Mouse (Mus musculus) neural tube, embryonic 11.5 days (tissue): ENCODE data around the gene Dync1li2. TPM values are rescaled to one million over a fixed set of nuclear protein-coding genes. Genes with fewer than 3 reads are reported as not detected.

Experiments
- ATAC-seq: fragments of 200-750 bp; cut with Nextera tagmentation; 2 replicates; pipeline ENCODE4 v1.8.0; 2017; ENCODE audit warnings: moderate number of reproducible peaks, mild to moderate bottlenecking, moderate TSS enrichment, moderate library complexity; ENCODE audit not compliant: insufficient read depth, low FRiP score, low TSS enrichment
- DNase-seq: peaks from one replicate; pipeline ENCODE4 v3.0.0-alpha.2; 2015; ENCODE audit warnings: low spot score
- H3K27ac ChIP-seq: fragments of 300-500 bp; sonication (generic); 2 replicates; pipeline ENCODE4 v1.5.1; 2014; ENCODE audit warnings: low read depth, mild to moderate bottlenecking, low read length
- H3K27me3 ChIP-seq: fragments of 300-500 bp; sonication (generic); 2 replicates; pipeline ENCODE4 v1.6.1; 2014; ENCODE audit warnings: mild to moderate bottlenecking, low read length, mixed read lengths; ENCODE audit not compliant: control insufficient read depth, insufficient read depth
- H3K36me3 ChIP-seq: fragments of 300-500 bp; sonication (generic); 2 replicates; pipeline ENCODE4 v1.6.1; 2014; ENCODE audit warnings: mild to moderate bottlenecking, low read length, moderate library complexity, mixed read lengths; ENCODE audit not compliant: control insufficient read depth, insufficient read depth
- H3K4me1 ChIP-seq: fragments of 300-500 bp; sonication (generic); 2 replicates; pipeline ENCODE4 v1.6.1; 2014; ENCODE audit warnings: low read length, mixed read lengths; ENCODE audit not compliant: control insufficient read depth, insufficient read depth
- H3K4me2 ChIP-seq: fragments of 300-500 bp; sonication (generic); 2 replicates; pipeline ENCODE4 v1.6.1; 2014; ENCODE audit warnings: low read depth, mild to moderate bottlenecking, moderate library complexity
- H3K4me3 ChIP-seq: fragments of 300-500 bp; sonication (generic); 2 replicates; pipeline ENCODE4 v1.5.1; 2014; ENCODE audit warnings: low read depth, low read length
- H3K9ac ChIP-seq: fragments of 300-500 bp; sonication (generic); 2 replicates; pipeline ENCODE4 v1.6.1; 2014; ENCODE audit warnings: mild to moderate bottlenecking, low read length
- H3K9me3 ChIP-seq: fragments of 300-500 bp; sonication (generic); 2 replicates; pipeline ENCODE4 v1.6.1; 2016; ENCODE audit warnings: low read length; ENCODE audit not compliant: control insufficient read depth
- WGBS: fragments of 180-500 bp; shearing (Covaris S2); extraction: QIAGEN DNeasy Blood & Tissue Kit; methylation state at CpG from one replicate; pipeline ENCODE4 v1.1.7; 2014; 5-methylcytosine and 5-hydroxymethylcytosine counted together
- polyA plus RNA-seq: library from polyadenylated mRNA; unstranded; fragments of >200 nt; fragmentation: Nextera tagmentation; extraction: Ambion mirVana; gene quantifications from 2 replicates; pipeline ENCODE4 v1.2.1, GENCODE M21; 2014

The Dync1li2 gene
- polyA plus RNA-seq, 1 experiment from 2014 or later = 82.2 TPM

GRCm38 (mm10) chr8:104441613-104442012 lies 1.2 kb downstream of the Dync1li2 start:
- H3K4me1 ChIP-seq = peaks cover 9% of the 10 kb centered on the region
- peak overlapping the region; percentile 96 for H3K4me3 ChIP-seq
- no peaks in the 10 kb centered on the region for H3K9me3 ChIP-seq
- peaks cover 14% of the 10 kb centered on the region for H3K36me3 ChIP-seq
- 63% methylated on average over 7 of the region's 7 CpGs for WGBS
- H3K9ac ChIP-seq = peak overlapping the region; percentile 98
- H3K27ac ChIP-seq = no peak overlapping the region
- H3K4me2 ChIP-seq = peak overlapping the region; percentile 84
- no peak for ATAC-seq
- no peaks in the 10 kb centered on the region for H3K27me3 ChIP-seq
- no peak for DNase-seq

DNA sequence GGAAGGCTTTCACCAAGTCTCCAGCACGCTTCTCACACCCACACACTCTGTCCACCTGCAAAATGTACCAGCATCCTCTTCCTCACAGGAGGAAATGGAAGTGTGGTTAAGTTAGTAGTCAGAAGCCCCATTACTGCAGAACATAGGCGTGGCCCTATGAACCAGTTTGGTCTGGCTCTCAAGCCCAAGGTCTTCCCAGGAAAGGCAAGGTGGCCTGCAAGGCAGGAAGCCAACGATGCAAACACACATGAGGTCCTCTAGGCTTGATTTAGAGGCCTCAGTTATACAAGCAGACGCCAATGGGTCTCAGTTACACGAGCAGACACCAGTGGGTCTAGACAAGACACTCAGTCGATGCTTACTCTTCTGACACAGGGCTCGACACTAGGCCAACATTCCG lies 3.4 kb downstream of the Dync1li2 start:
- WGBS = 92% methylated on average over 8 of the region's 8 CpGs
- ATAC-seq = no peak
- Histone ChIP-seq H3K4me3 (no peak overlapping the region), H3K36me3 (peaks cover 20% of the 10 kb centered on the region), H3K4me2 (no peak overlapping the region), H3K4me1 (peaks cover 9% of the 10 kb centered on the region), H3K9ac (no peak overlapping the region), H3K9me3 (no peaks in the 10 kb centered on the region), H3K27me3 (no peaks in the 10 kb centered on the region), H3K27ac (no peak overlapping the region)
- no peak for DNase-seq

GRCm38 (mm10) chr8:104437494-104438135 lies 5.2 kb downstream of the Dync1li2 start:
- Histone ChIP-seq H3K9me3 (no peaks in the 10 kb centered on the region), H3K36me3 (peaks cover 25% of the 10 kb centered on the region), H3K4me3 (no peak overlapping the region), H3K4me1 (peaks cover 9% of the 10 kb centered on the region), H3K4me2 (no peak overlapping the region), H3K27ac (no peak overlapping the region), H3K27me3 (no peaks in the 10 kb centered on the region), H3K9ac (no peak overlapping the region)
- ATAC-seq (no peak), DNase-seq (no peak)
- WGBS = 92% methylated on average over 13 of the region's 13 CpGs

DNA sequence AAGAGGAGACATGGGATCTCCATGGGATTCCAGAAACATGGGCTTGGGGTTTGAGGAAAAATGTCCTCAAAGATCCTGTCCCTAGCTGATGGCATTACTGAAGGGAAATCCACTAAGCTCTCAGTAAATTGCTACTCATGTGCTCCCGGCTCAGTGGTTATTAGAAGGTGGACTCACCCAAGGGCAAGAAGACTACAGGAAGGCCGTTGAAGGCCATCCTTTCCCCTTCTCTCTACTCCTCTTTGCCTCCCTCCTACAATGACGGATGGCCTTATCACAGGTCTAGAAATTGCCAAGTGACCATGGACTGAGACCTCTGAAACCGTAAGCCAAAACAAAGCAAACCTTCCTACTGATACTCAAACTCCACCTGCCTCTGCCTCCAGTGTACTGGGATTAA lies 6.3 kb downstream of the Dync1li2 start:
- Histone ChIP-seq H3K27ac (no peak overlapping the region), H3K4me2 (no peak overlapping the region), H3K4me3 (no peak overlapping the region), H3K9ac (no peak overlapping the region), H3K36me3 (peaks cover 31% of the 10 kb centered on the region), H3K4me1 (peaks cover 6% of the 10 kb centered on the region), H3K27me3 (no peaks in the 10 kb centered on the region), H3K9me3 (no peaks in the 10 kb centered on the region)
- 96% methylated on average over 4 of the region's 4 CpGs for WGBS
- no peak for ATAC-seq
- DNase-seq = no peak

- Histone ChIP-seq H3K36me3 (peaks cover 31% of the 10 kb centered on the region), H3K9ac (no peak overlapping the region), H3K27ac (no peak overlapping the region), H3K4me1 (peaks cover 2% of the 10 kb centered on the region), H3K27me3 (no peaks in the 10 kb centered on the region), H3K4me3 (no peak overlapping the region), H3K9me3 (no peaks in the 10 kb centered on the region), H3K4me2 (no peak overlapping the region)
- 80% methylated on average over 12 of the region's 12 CpGs for WGBS
- DNase-seq = peak; percentile 60
- ATAC-seq = peak; percentile 77; the same call in 1 of the 2 replicates
These were observed 6.8 kb downstream of the Dync1li2 start for GRCm38 (mm10) chr8:104436038-104436437.

DNA sequence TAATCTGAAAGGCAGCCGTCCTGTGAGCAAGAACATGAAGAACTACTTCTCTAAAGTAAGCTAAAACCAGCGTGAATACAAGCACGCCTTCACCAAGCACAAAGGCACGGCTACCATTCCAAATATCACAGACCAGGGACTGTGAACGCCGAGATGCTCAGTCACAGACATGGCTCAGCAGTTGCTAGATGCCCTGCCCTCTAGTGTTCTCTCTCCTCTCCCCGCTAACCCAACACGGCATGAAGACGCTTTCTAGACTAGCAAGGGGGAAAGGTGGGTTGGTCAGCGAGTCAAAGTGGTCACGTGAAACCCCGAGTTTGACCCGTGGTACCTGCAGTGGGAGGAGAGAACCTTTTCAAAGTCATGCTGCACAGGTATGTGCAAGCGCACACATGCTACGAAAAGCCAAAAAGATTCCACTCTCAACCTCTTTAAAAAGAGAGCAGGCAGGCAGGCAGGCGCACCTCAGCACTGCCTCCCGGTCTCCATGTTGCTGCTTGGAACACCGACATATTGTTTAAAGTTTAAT lies 8.0 kb downstream of the Dync1li2 start:
- Histone ChIP-seq H3K9me3 (no peaks in the 10 kb centered on the region), H3K9ac (no peak overlapping the region), H3K27ac (no peak overlapping the region), H3K4me2 (no peak overlapping the region), H3K36me3 (peaks cover 31% of the 10 kb centered on the region), H3K4me3 (no peak overlapping the region), H3K4me1 (no peaks in the 10 kb centered on the region), H3K27me3 (no peaks in the 10 kb centered on the region)
- ATAC-seq (no peak), DNase-seq (no peak)
- WGBS = 90% methylated on average over 18 of the region's 18 CpGs

DNA sequence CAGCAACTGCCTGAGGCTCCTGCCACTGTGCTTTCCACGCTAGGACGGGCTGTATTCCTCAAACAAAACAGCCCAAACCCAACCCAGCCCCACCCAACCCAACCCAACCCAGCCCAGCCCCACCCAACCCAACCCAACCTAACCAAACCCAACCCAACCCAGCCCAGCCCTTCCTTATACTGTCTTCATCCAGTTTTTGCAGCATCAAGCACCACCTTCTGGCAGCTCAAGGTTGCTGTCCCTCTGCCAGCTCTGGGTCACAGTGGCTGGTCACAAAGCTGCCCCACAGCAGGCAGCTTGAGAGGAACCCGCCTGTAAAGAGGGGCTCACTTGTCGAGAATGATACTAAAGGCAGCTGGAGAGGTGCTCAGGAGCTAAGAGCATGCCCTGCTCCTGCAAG lies 8.6 kb downstream of the Dync1li2 start:
- DNase-seq (no peak), ATAC-seq (no peak)
- H3K9me3 ChIP-seq = no peaks in the 10 kb centered on the region
- H3K4me3 ChIP-seq = no peak overlapping the region
- H3K4me2 ChIP-seq = no peak overlapping the region
- no peak overlapping the region for H3K27ac ChIP-seq
- WGBS = 84% methylated on average over 4 of the region's 4 CpGs
- H3K9ac ChIP-seq = no peak overlapping the region
- H3K27me3 ChIP-seq = no peaks in the 10 kb centered on the region
- no peaks in the 10 kb centered on the region for H3K4me1 ChIP-seq
- H3K36me3 ChIP-seq = peaks cover 28% of the 10 kb centered on the region

GRCm38 (mm10) chr8:104433191-104433842 lies 9.5 kb downstream of the Dync1li2 start:
- H3K36me3 ChIP-seq = peaks cover 28% of the 10 kb centered on the region
- H3K4me2 ChIP-seq = no peak overlapping the region
- no peak overlapping the region for H3K9ac ChIP-seq
- no peak for ATAC-seq
- no peak for DNase-seq
- no peak overlapping the region for H3K4me3 ChIP-seq
- 93% methylated on average over 5 of the region's 5 CpGs for WGBS
- H3K27ac ChIP-seq = no peak overlapping the region
- H3K27me3 ChIP-seq = no peaks in the 10 kb centered on the region
- no peaks in the 10 kb centered on the region for H3K4me1 ChIP-seq
- H3K9me3 ChIP-seq = no peaks in the 10 kb centered on the region

- DNase-seq (no peak), ATAC-seq (no peak)
- peaks cover 27% of the 10 kb centered on the region for H3K36me3 ChIP-seq
- H3K4me3 ChIP-seq = no peak overlapping the region
- H3K9me3 ChIP-seq = no peaks in the 10 kb centered on the region
- H3K27ac ChIP-seq = no peak overlapping the region
- no peaks in the 10 kb centered on the region for H3K4me1 ChIP-seq
- 94% methylated on average over 6 of the region's 6 CpGs for WGBS
- H3K4me2 ChIP-seq = no peak overlapping the region
- H3K27me3 ChIP-seq = no peaks in the 10 kb centered on the region
- H3K9ac ChIP-seq = no peak overlapping the region
These were observed 10.2 kb downstream of the Dync1li2 start for GRCm38 (mm10) chr8:104432656-104433055.
